Mouse (Mus musculus) midbrain, postnatal 0 days (tissue): ENCODE measurements around the gene Hpcal1. TPM values are rescaled to one million over a fixed set of nuclear protein-coding genes. Genes with fewer than 3 reads are reported as not detected.
A peak's percentile ranks its signal among the peaks of the same experiment; 100 is the strongest.

ENCODE experiments used
- ATAC-seq: fragments of 200-750 bp; cut with Nextera tagmentation; 2 replicates; pipeline ENCODE4 v1.8.0; 2017; ENCODE audit warnings: moderate number of reproducible peaks, mild to moderate bottlenecking, moderate TSS enrichment, moderate library complexity; ENCODE audit not compliant: low FRiP score
- DNase-seq: peaks from one replicate; pipeline ENCODE4 v3.0.0-alpha.2; 2015; ENCODE audit warnings: low spot score
- H3K27ac ChIP-seq: fragments of 300-500 bp; sonication (generic); 2 replicates; pipeline ENCODE4 v1.5.1; 2014; ENCODE audit warnings: low read depth, mild to moderate bottlenecking, low read length, mixed read lengths
- H3K27me3 ChIP-seq: fragments of 300-500 bp; sonication (generic); 2 replicates; pipeline ENCODE4 v1.6.1; 2014; ENCODE audit warnings: low read length, control low read depth, mixed read lengths; ENCODE audit not compliant: insufficient read depth
- H3K36me3 ChIP-seq: fragments of 300-500 bp; sonication (generic); 2 replicates; pipeline ENCODE4 v1.6.1; 2014; ENCODE audit warnings: low read length, control low read depth, mixed read lengths; ENCODE audit not compliant: insufficient read depth
- H3K4me1 ChIP-seq: fragments of 300-500 bp; sonication (generic); 2 replicates; pipeline ENCODE4 v1.6.1; 2014; ENCODE audit warnings: mild to moderate bottlenecking, control low read depth, antibody characterized with exemption, low read length, mixed read lengths; ENCODE audit not compliant: insufficient read depth
- H3K4me2 ChIP-seq: fragments of 300-500 bp; sonication (generic); 2 replicates; pipeline ENCODE4 v1.6.1; 2014; ENCODE audit warnings: low read depth, mild to moderate bottlenecking, low read length, mixed read lengths; ENCODE audit not compliant: poor library complexity, severe bottlenecking
- H3K4me3 ChIP-seq: fragments of 300-500 bp; sonication (generic); 2 replicates; pipeline ENCODE4 v1.5.1; 2014; ENCODE audit warnings: low read depth, mild to moderate bottlenecking, low read length, moderate library complexity
- H3K9ac ChIP-seq: fragments of 300-500 bp; sonication (generic); replicated peaks from 2 replicates; pipeline ENCODE4 v1.6.1; 2014; ENCODE audit warnings: mild to moderate bottlenecking, low read length, moderate library complexity, mixed read lengths; ENCODE audit not compliant: poor library complexity, severe bottlenecking
- H3K9me3 ChIP-seq: fragments of 300-500 bp; sonication (generic); 2 replicates; pipeline ENCODE4 v1.6.1; 2016; ENCODE audit warnings: low read length, control low read depth
- CTCF ChIP-seq: IDR thresholded peaks from 2 replicates; pipeline ENCODE4 v1.5.1; 2016; ENCODE audit warnings: antibody characterized with exemption, mild to moderate bottlenecking
- WGBS: fragments of 180-500 bp; shearing (Covaris S2); extraction: QIAGEN DNeasy Blood & Tissue Kit; methylation state at CpG from one replicate; pipeline ENCODE4 v1.1.7; 2014; 5-methylcytosine and 5-hydroxymethylcytosine counted together
- polyA plus RNA-seq: library from polyadenylated mRNA; unstranded; fragments of >200 nt; fragmentation: Nextera tagmentation; extraction: Ambion mirVana; gene quantifications from 2 replicates; pipeline ENCODE4 v1.2.1, GENCODE M21; 2015
- total RNA-seq: library from RNA; depleted of rRNA; stranded (reverse); fragments of >200 nt; gene quantifications from 2 replicates; pipeline ENCODE4 v1.2.3, GENCODE M21; 2014

The Hpcal1 gene
- total and polyA plus RNA-seq, 2 experiments from 2014 or later, result 94.0 to 139 TPM

GRCm38 (mm10) chr12:17652216-17653050 lies 38.2 kb upstream of the Hpcal1 start:
- TF ChIP-seq CTCF, result no peak
- WGBS, result 48% methylated on average over 8 of the region's 8 CpGs
- ATAC-seq (peak; percentile 39; the same call in 1 of the 2 replicates), DNase-seq (peak; percentile 55)
- Histone ChIP-seq H3K27ac (no peak overlapping the region), H3K9ac (no peak overlapping the region), H3K4me3 (no peak overlapping the region), H3K27me3 (no peaks in the 10 kb centered on the region), H3K36me3 (no peaks in the 10 kb centered on the region), H3K4me2 (no peak overlapping the region), H3K4me1 (no peaks in the 10 kb centered on the region), H3K9me3 (no peaks in the 10 kb centered on the region)

GRCm38 (mm10) chr12:17653051-17653783 lies 37.4 kb upstream of the Hpcal1 start:
- ATAC-seq, result no peak

GRCm38 (mm10) chr12:17657561-17658195 lies 33.0 kb upstream of the Hpcal1 start:
- Histone ChIP-seq H3K4me1 (no peaks in the 10 kb centered on the region), H3K9me3 (no peaks in the 10 kb centered on the region), H3K36me3 (no peaks in the 10 kb centered on the region), H3K27ac (no peak overlapping the region), H3K9ac (no peak overlapping the region), H3K4me3 (no peak overlapping the region), H3K27me3 (no peaks in the 10 kb centered on the region), H3K4me2 (no peak overlapping the region)
- WGBS, result 93% methylated on average over 7 of the region's 7 CpGs
- ATAC-seq, result no peak
- TF ChIP-seq CTCF, result no peak
- DNase-seq, result no peak

More at GRCm38 (mm10) chr12:17653051-17653783, 37.4 kb upstream of the Hpcal1 start:
- no peak overlapping the region for H3K27ac ChIP-seq
- 93% methylated on average over 3 of the region's 3 CpGs for WGBS
- H3K36me3 ChIP-seq, result no peaks in the 10 kb centered on the region
- no peaks in the 10 kb centered on the region for H3K9me3 ChIP-seq
- no peaks in the 10 kb centered on the region for H3K27me3 ChIP-seq
- no peak for TF ChIP-seq CTCF
- no peaks in the 10 kb centered on the region for H3K4me1 ChIP-seq
- DNase-seq, result peak; percentile 21
- H3K4me3 ChIP-seq, result no peak overlapping the region
- H3K9ac ChIP-seq, result no peak overlapping the region
- H3K4me2 ChIP-seq, result no peak overlapping the region

GRCm38 (mm10) chr12:17658521-17658920 lies 32.1 kb upstream of the Hpcal1 start:
- ATAC-seq (no peak), DNase-seq (no peak)
- Histone ChIP-seq H3K27me3 (no peaks in the 10 kb centered on the region), H3K36me3 (no peaks in the 10 kb centered on the region), H3K9ac (no peak overlapping the region), H3K4me3 (no peak overlapping the region), H3K9me3 (no peaks in the 10 kb centered on the region), H3K4me1 (no peaks in the 10 kb centered on the region), H3K4me2 (no peak overlapping the region), H3K27ac (no peak overlapping the region)
- TF ChIP-seq CTCF, result no peak
- WGBS, result 89% methylated on average over 4 of the region's 5 CpGs

GRCm38 (mm10) chr12:17661483-17661920 lies 29.2 kb upstream of the Hpcal1 start:
- no peaks in the 10 kb centered on the region for H3K4me1 ChIP-seq
- no peaks in the 10 kb centered on the region for H3K9me3 ChIP-seq
- H3K4me3 ChIP-seq, result no peak overlapping the region
- H3K27ac ChIP-seq, result no peak overlapping the region
- H3K36me3 ChIP-seq, result no peaks in the 10 kb centered on the region
- H3K9ac ChIP-seq, result no peak overlapping the region
- no peak for TF ChIP-seq CTCF
- DNase-seq, result peak; percentile 80
- H3K27me3 ChIP-seq, result no peaks in the 10 kb centered on the region
- WGBS, result 3% methylated on average over 4 of the region's 4 CpGs
- no peak overlapping the region for H3K4me2 ChIP-seq
- 0 out of 2 replicates have a peak, but pooled peaks have one; percentile 44 for ATAC-seq
